Mouse (Mus musculus): Measurements from ENCODE around the gene Gpr84. TPM values are rescaled to one million over a fixed set of nuclear protein-coding genes. Genes with fewer than 3 reads are reported as not detected.
A peak's percentile ranks its signal among the peaks of the same experiment; 100 is the strongest.

Gpr84 gene
- under 1 TPM; 0.40 to 0.66 TPM for total RNA-seq (2021)
- long read RNA-seq, experiment 1, partial matches to known transcripts = 0 of 2 reads
- long read RNA-seq, experiment 1, other reads (novel, unspliced or antisense) = 0 of 2 reads
- long read RNA-seq, experiment 2 = 0 reads

GRCm38 (mm10) chr15:103310365-103310910 lies at the start of gene Gpr84:
TSS of gene Gpr84 (minus strand) at chr15:103310612.
- no peak for DNase-seq (ENCODE audit: extremely low spot score in 1 of 2, low spot score in 2 of 2)
- H3K4me3 ChIP-seq = no peak within 1 kb of the TSS
- H3K27ac ChIP-seq = no peak within 1 kb of the TSS
- intact Hi-C loops (cut with DNase I) = loop anchor here (10.0 kb wide), 1 partner anchor 296 kb away; the partner anchor contains the start of gene Hoxc4
- no peak for TF ChIP-seq CTCF (IDR thresholded peaks at IDR 0.05)

DNA sequence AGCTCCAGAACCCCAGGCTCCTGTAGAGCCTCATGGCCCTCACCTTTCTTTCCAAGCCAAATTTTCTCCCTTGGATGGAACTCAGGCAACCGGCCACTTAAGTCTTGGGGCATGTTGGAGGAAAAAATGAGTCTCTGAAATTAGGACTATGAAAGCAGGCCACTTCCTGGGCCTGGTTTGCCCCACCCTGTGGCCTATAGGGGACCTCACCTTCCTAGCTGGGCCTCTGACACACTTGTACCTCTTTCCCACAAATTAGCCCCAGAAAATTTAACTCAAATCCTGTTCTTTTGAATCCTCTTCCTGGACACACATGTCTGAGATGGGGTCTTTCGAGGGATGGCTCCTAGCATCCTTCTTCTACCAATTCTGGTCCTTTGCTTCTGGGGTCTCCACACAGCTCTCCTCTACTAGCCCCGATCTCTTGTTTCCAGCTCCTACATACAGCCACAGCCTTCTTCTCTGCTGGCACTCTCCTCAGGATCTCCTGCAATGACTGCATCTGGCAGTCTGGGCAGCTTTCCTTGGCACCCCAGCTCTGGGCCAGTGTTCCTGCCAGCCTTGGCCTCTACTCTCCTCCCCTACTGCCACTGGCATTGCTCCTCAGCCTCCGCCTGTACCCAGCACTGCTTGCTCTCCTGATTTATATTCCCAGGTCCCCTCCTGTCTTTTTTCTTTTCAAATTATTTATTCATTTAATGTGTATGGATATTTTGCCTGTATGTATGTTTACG lies 49.6 kb upstream of the Gpr84 start:
- intact Hi-C loops (cut with DNase I) = no loop called here
- no peak for DNase-seq (ENCODE audit: extremely low spot score in 1 of 2, low spot score in 2 of 2)
- Histone ChIP-seq H3K27ac (no peak overlapping the region), H3K4me3 (no peak overlapping the region)
- no peak for TF ChIP-seq CTCF (IDR thresholded peaks at IDR 0.05)

DNA sequence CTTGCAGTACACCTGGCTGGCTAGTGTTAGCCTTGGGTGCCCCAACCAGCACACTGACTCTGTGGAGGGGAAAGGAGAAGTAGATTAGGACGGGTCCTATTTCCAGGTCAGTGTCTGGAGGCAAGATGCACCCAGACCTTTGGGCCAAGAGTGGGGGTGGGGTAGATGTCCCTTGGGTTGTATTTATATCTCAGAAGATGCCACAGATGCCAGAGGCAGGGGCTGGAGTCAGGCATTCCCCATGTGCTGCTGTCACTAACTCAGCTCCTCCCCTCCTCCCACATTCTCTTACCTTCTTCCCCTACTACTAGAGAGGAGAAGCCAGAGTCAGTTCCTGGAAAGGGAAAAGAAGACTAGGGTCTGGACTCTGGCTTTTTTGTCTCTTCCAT lies 48.7 kb upstream of the Gpr84 start:
- no peak overlapping the region for H3K4me3 ChIP-seq
- TF ChIP-seq CTCF (IDR thresholded peaks at IDR 0.05) = no peak
- no peak overlapping the region for H3K27ac ChIP-seq
- DNase-seq (ENCODE audit: extremely low spot score in 1 of 2, low spot score in 2 of 2) = no peak
- intact Hi-C loops (cut with DNase I) = no loop called here

GRCm38 (mm10) chr15:103358278-103359121 lies 48.1 kb upstream of the Gpr84 start:
- no peak; the same call in 1 of the 2 replicates for TF ChIP-seq CTCF (IDR thresholded peaks at IDR 0.05)
- intact Hi-C loops (cut with DNase I) = no loop called here
- Histone ChIP-seq H3K27ac (no peak overlapping the region), H3K4me3 (no peak overlapping the region)
- DNase-seq (ENCODE audit: extremely low spot score in 1 of 2, low spot score in 2 of 2) = no peak

DNA sequence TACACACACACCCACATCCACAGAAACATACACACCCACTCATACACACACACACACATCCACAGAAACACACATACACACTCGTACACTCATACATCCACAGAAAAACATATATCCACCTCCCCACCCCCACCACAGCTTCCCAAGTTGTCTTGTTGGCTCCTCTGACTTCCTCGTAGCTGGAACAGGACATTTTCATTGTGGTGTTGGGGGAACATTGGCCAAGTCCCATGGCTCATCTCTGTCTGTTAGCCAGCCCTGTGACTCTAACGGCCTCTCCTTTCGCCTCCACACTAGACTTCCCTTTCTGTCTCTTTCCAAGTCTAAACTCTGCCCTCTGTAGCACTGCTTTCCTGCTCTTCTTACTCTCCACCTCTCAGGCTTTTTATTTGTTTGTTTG lies 47.4 kb upstream of the Gpr84 start:
- Histone ChIP-seq H3K4me3 (no peak overlapping the region), H3K27ac (no peak overlapping the region)
- no peak for TF ChIP-seq CTCF (IDR thresholded peaks at IDR 0.05)
- intact Hi-C loops (cut with DNase I) = no loop called here
- no peak for DNase-seq (ENCODE audit: extremely low spot score in 1 of 2, low spot score in 2 of 2)

- intact Hi-C loops (cut with DNase I) = no loop called here
Observed at GRCm38 (mm10) chr15:103356130-103356529, 45.7 kb upstream of the Gpr84 start.

GRCm38 (mm10) chr15:103355420-103355819 lies 45.0 kb upstream of the Gpr84 start:
- no peak for DNase-seq (ENCODE audit: extremely low spot score in 1 of 2, low spot score in 2 of 2)
- intact Hi-C loops (cut with DNase I) = no loop called here
- no peak for TF ChIP-seq CTCF (IDR thresholded peaks at IDR 0.05)
- no peak overlapping the region for H3K27ac ChIP-seq
- no peak overlapping the region for H3K4me3 ChIP-seq

More at GRCm38 (mm10) chr15:103356130-103356529, 45.7 kb upstream of the Gpr84 start:
- Histone ChIP-seq H3K4me3 (no peak overlapping the region), H3K27ac (no peak overlapping the region)
- no peak for DNase-seq (ENCODE audit: extremely low spot score in 1 of 2, low spot score in 2 of 2)
- TF ChIP-seq CTCF (IDR thresholded peaks at IDR 0.05) = no peak

DNA sequence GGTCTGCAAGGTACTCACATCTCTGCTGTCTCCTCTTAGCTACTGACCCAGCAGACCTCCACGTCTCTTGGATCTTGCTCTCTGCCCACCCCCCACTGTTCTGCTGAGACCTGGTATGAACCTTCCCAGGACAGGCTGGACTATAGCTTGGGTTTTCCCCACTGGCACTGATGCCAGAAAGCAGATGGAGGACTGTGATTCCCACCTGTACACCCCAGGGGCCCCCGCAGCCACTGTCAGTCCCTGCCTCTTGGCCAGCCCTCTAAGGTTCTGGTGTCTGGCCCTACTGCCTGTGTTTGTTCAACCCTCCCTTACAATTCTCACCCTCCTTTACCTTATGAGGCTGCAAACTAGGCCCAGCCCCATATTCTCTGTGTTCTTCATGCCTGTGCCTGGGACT lies 44.3 kb upstream of the Gpr84 start:
- Histone ChIP-seq H3K4me3 (no peak overlapping the region), H3K27ac (no peak overlapping the region)
- no peak for DNase-seq (ENCODE audit: extremely low spot score in 1 of 2, low spot score in 2 of 2)
- intact Hi-C loops (cut with DNase I) = no loop called here
- no peak for TF ChIP-seq CTCF (IDR thresholded peaks at IDR 0.05)

- Histone ChIP-seq H3K27ac (no peak overlapping the region), H3K4me3 (no peak overlapping the region)
- no peak for TF ChIP-seq CTCF (IDR thresholded peaks at IDR 0.05)
- intact Hi-C loops (cut with DNase I) = loop anchor here (1.0 kb wide), 1 partner anchor 35 kb away; no protein-coding TSS in a partner anchor
- no peak for DNase-seq (ENCODE audit: extremely low spot score in 1 of 2, low spot score in 2 of 2)
Observed at GRCm38 (mm10) chr15:103353511-103354256, 43.3 kb upstream of the Gpr84 start.

DNA sequence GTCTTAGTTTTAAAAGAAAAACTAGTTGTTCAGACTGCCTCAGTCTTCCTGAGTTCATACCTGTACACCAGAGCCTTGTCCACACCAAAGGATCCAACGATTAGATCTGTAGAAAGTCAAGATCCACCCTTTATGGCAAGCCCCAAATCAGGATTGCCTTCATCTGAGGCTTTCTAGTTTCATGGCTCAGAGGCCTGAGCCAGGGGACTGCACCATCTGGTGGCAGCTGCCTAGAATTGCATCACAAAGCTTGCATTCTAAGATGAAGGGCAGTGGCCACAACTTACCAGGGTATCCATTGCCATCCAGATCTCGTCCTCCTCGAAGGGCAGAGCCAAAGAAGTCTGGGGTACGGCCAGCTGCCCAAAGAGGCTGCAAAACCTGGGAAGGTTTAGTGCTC lies 42.4 kb upstream of the Gpr84 start:
- Histone ChIP-seq H3K4me3 (no peak overlapping the region), H3K27ac (no peak overlapping the region)
- peak in 1 of 2 experiments; percentile 69 for DNase-seq (ENCODE audit: extremely low spot score in 1 of 2, low spot score in 2 of 2)
- peak; percentile 91 for TF ChIP-seq CTCF (IDR thresholded peaks at IDR 0.05)
- intact Hi-C loops (cut with DNase I) = loop anchor here (1.0 kb wide), 1 partner anchor 35 kb away; no protein-coding TSS in a partner anchor

DNA sequence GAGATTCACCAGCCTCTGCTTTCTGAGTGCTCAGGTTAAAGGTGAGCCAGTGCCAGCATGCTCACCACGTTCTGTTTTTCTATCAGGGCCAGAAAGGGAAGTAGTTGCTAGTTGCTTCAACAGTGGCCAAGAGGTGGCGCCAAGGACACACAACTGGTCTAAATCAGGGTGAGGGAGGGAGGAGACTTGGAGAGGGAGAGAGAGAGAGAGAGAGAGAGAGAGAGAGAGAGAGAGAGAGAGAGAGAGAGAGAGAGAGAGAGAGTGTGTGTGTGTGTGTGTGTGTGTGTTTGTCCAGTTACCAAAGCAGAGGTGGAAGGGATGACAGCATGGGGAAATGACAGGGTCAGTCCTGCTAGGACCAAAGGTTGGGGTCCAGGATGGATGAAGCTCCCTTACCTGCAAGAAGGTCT lies 36.9 kb upstream of the Gpr84 start:
- no peak overlapping the region for H3K27ac ChIP-seq
- intact Hi-C loops (cut with DNase I) = loop anchor here (1.0 kb wide), 1 partner anchor 41 kb away; no protein-coding TSS in a partner anchor
- no peak overlapping the region for H3K4me3 ChIP-seq
- TF ChIP-seq CTCF (IDR thresholded peaks at IDR 0.05) = peak; percentile 48
- no peak for DNase-seq (ENCODE audit: extremely low spot score in 1 of 2, low spot score in 2 of 2)
